In genomic region chr19:3307175-3307949, GRCm38 (mm10) we compare ENCODE assay signal across 27 mouse cellular contexts. TPM values are rescaled to one million over a fixed set of nuclear protein-coding genes. Genes with fewer than 3 reads are reported as not detected.
DNase-seq lines count a peak whose midpoint lies in the region; ATAC-seq and TF ChIP-seq lines count a peak whose summit lies in the region.
"Had no signal": no experiment of that assay in that cellular context is flagged by ENCODE, and none has a peak within 500 bp of the region (broad histone marks: within the 10 kb centered on the region; RNA-seq: fewer than 3 reads in every experiment).

No protein-coding gene starts in this region.

- H3K27me3 ChIP-seq in hindbrain, embryonic 13.5 days = peaks cover 13% of the 10 kb centered on the region; the same call in 1 of the 2 replicates
- no peaks in the 10 kb centered on the region for H3K27me3 ChIP-seq in hindbrain, embryonic 10.5 days (ENCODE audit: insufficient read depth, poor library complexity, severe bottlenecking)
- no peaks in the 10 kb centered on the region for H3K27me3 ChIP-seq in neural tube, embryonic 11.5 days (ENCODE audit: control insufficient read depth, insufficient read depth, low read length)
- H3K27me3 ChIP-seq in neural tube, embryonic 15.5 days (replicated peaks) = peaks cover 8% of the 10 kb centered on the region
- no peaks in the 10 kb centered on the region for H3K27me3 ChIP-seq in intestine, postnatal 0 days (replicated peaks; ENCODE audit: control insufficient read depth, insufficient read depth, low read length)
- H3K27me3 ChIP-seq: embryonic facial prominence, embryonic 12.5 days; neural tube, embryonic 12.5 days had no signal

- no peak overlapping the region for H3K4me2 ChIP-seq in hindbrain, embryonic 13.5 days
- H3K4me2 ChIP-seq in neural tube, embryonic 11.5 days (ENCODE audit: low read depth) = no peak overlapping the region
- H3K4me2 ChIP-seq in neural tube, embryonic 15.5 days = no peak overlapping the region
- H3K4me2 ChIP-seq in intestine, postnatal 0 days (replicated peaks; ENCODE audit: low read depth) = no peak overlapping the region; the same call in 1 of the 2 replicates
- H3K4me2 ChIP-seq: embryonic facial prominence, embryonic 12.5 days; liver, embryonic 15.5 days; midbrain, embryonic 12.5 days; neural tube, embryonic 12.5 days had no signal

- WGBS in hindbrain, embryonic 13.5 days = 60% methylated on average over 16 of the region's 16 CpGs
- WGBS in hindbrain, embryonic 10.5 days = 60% methylated on average over 16 of the region's 16 CpGs
- 67% methylated on average over 16 of the region's 16 CpGs for WGBS in neural tube, embryonic 11.5 days
- WGBS in neural tube, embryonic 15.5 days = 67% methylated on average over 16 of the region's 16 CpGs
- 48% methylated on average over 16 of the region's 16 CpGs for WGBS in intestine, postnatal 0 days

- H3K9me3 ChIP-seq in hindbrain, embryonic 13.5 days = no peaks in the 10 kb centered on the region
- H3K9me3 ChIP-seq in hindbrain, embryonic 10.5 days = no peaks in the 10 kb centered on the region
- H3K9me3 ChIP-seq in neural tube, embryonic 11.5 days (ENCODE audit: control insufficient read depth, low read length) = no peaks in the 10 kb centered on the region
- H3K9me3 ChIP-seq in neural tube, embryonic 15.5 days (replicated peaks) = no peaks in the 10 kb centered on the region
- H3K9me3 ChIP-seq in intestine, postnatal 0 days (ENCODE audit: control insufficient read depth) = no peaks in the 10 kb centered on the region
- H3K9me3 ChIP-seq: embryonic facial prominence, embryonic 12.5 days; liver, embryonic 15.5 days; midbrain, embryonic 12.5 days; neural tube, embryonic 12.5 days had no signal

- no peak overlapping the region for H3K4me3 ChIP-seq in hindbrain, embryonic 13.5 days
- H3K4me3 ChIP-seq in hindbrain, embryonic 10.5 days = no peak overlapping the region
- H3K4me3 ChIP-seq in neural tube, embryonic 11.5 days (ENCODE audit: low read depth, low read length) = no peak overlapping the region
- H3K4me3 ChIP-seq in neural tube, embryonic 15.5 days (replicated peaks) = no peak overlapping the region
- no peak overlapping the region for H3K4me3 ChIP-seq in intestine, postnatal 0 days (ENCODE audit: low read depth, low read length)
- H3K4me3 ChIP-seq: embryonic facial prominence, embryonic 12.5 days; heart, adult 2 months; liver, embryonic 15.5 days; midbrain, embryonic 12.5 days; neural tube, embryonic 12.5 days had no signal

- no peaks in the 10 kb centered on the region for H3K36me3 ChIP-seq in hindbrain, embryonic 13.5 days
- H3K36me3 ChIP-seq in hindbrain, embryonic 10.5 days = no peaks in the 10 kb centered on the region
- H3K36me3 ChIP-seq in neural tube, embryonic 11.5 days (ENCODE audit: control insufficient read depth, insufficient read depth, low read length) = no peaks in the 10 kb centered on the region
- no peaks in the 10 kb centered on the region for H3K36me3 ChIP-seq in neural tube, embryonic 15.5 days
- H3K36me3 ChIP-seq in intestine, postnatal 0 days (ENCODE audit: control insufficient read depth, insufficient read depth) = no peaks in the 10 kb centered on the region
- H3K36me3 ChIP-seq: embryonic facial prominence, embryonic 12.5 days; liver, embryonic 15.5 days; midbrain, embryonic 12.5 days; neural tube, embryonic 12.5 days had no signal

- H3K4me1 ChIP-seq in hindbrain, embryonic 13.5 days (replicated peaks) = no peaks in the 10 kb centered on the region
- no peaks in the 10 kb centered on the region for H3K4me1 ChIP-seq in hindbrain, embryonic 10.5 days (replicated peaks)
- no peaks in the 10 kb centered on the region for H3K4me1 ChIP-seq in neural tube, embryonic 11.5 days (ENCODE audit: control insufficient read depth, insufficient read depth, low read length)
- no peaks in the 10 kb centered on the region for H3K4me1 ChIP-seq in neural tube, embryonic 15.5 days
- no peaks in the 10 kb centered on the region for H3K4me1 ChIP-seq in intestine, postnatal 0 days (replicated peaks; ENCODE audit: control insufficient read depth, insufficient read depth, low read length)
- H3K4me1 ChIP-seq: embryonic facial prominence, embryonic 12.5 days; liver, embryonic 15.5 days; midbrain, embryonic 12.5 days; neural tube, embryonic 12.5 days had no signal

- peak overlapping the region; percentile 13; the same call in 1 of the 2 replicates for H3K9ac ChIP-seq in hindbrain, embryonic 13.5 days
- H3K9ac ChIP-seq in neural tube, embryonic 11.5 days (ENCODE audit: low read length) = 0 out of 2 replicates have a peak overlapping the region, but pooled peaks have one; percentile 3
- no peak overlapping the region for H3K9ac ChIP-seq in neural tube, embryonic 15.5 days (replicated peaks)
- H3K9ac ChIP-seq in intestine, postnatal 0 days (ENCODE audit: low read depth, low read length) = no peak overlapping the region
- H3K9ac ChIP-seq: embryonic facial prominence, embryonic 12.5 days; forebrain, postnatal 0 days; liver, embryonic 15.5 days; midbrain, embryonic 12.5 days; neural tube, embryonic 12.5 days had no signal

- H3K27ac ChIP-seq in hindbrain, embryonic 13.5 days = no peak overlapping the region
- no peak overlapping the region for H3K27ac ChIP-seq in hindbrain, embryonic 10.5 days
- no peak overlapping the region for H3K27ac ChIP-seq in neural tube, embryonic 11.5 days (ENCODE audit: low read depth, low read length)
- no peak overlapping the region for H3K27ac ChIP-seq in neural tube, embryonic 15.5 days (replicated peaks)
- peak overlapping the region; percentile 17; the same call in 1 of the 2 replicates for H3K27ac ChIP-seq in intestine, postnatal 0 days (ENCODE audit: low read depth, low read length)
- H3K27ac ChIP-seq: embryonic facial prominence, embryonic 12.5 days; heart, adult 2 months; hindbrain, postnatal 0 days; liver, embryonic 15.5 days; midbrain, embryonic 12.5 days; neural tube, embryonic 12.5 days had no signal

- 0 out of 2 replicates have a peak, but pooled peaks have one; percentile 1 for TF ChIP-seq CTCF in intestine, postnatal 0 days (IDR thresholded peaks at IDR 0.05; ENCODE audit: low read depth)

- DNase-seq in hindbrain, embryonic 10.5 days (ENCODE audit: low spot score) = no peak
- DNase-seq in neural tube, embryonic 11.5 days (ENCODE audit: low spot score) = no peak
- no peak for DNase-seq in right cerebral cortex, postnatal 10 days (ENCODE audit: low spot score in 2 of 2)
- DNase-seq in left cerebral cortex, adult 9 months (ENCODE audit: low spot score in 2 of 2) = no peak
- DNase-seq: adrenal gland, adult 8-10 months; cerebellum, adult 2 months; cerebellum, postnatal 25 days; forebrain, postnatal 0 days; gastrocnemius, postnatal 14 days; heart, adult 2 months; heart, postnatal 36 days; kidney, adult 8-10 months; kidney, postnatal 25 days; layer of hippocampus, postnatal 36 days; liver; right cerebral cortex, adult 18-20 months; thymus, postnatal 14 days had no signal

- ATAC-seq in hindbrain, embryonic 13.5 days (ENCODE audit: low FRiP score) = 0 out of 2 replicates have a peak, but pooled peaks have one; percentile 39
- ATAC-seq in neural tube, embryonic 11.5 days (ENCODE audit: insufficient read depth, low FRiP score, low TSS enrichment) = no peak
- no peak for ATAC-seq in neural tube, embryonic 15.5 days (ENCODE audit: low FRiP score)
- peak; percentile 79 for ATAC-seq in intestine, postnatal 0 days
- ATAC-seq: activated CD4-positive, CD25-positive, alpha-beta regulatory T cell, adult 4 months; CD4-positive, CD25-positive, alpha-beta regulatory T cell, adult 4 months; forebrain, postnatal 0 days; hindbrain, postnatal 0 days had no signal

RNA-seq across cellular contexts. Expression of gene Cpt1a, which starts 14.8 kb away (rescaled TPM):
- polyA plus RNA-seq in hindbrain, embryonic 13.5 days (2015; fragmentation: Nextera tagmentation; extraction: Ambion mirVana) = 16.1 and 17.2 TPM in 2 replicates
- 3.6 and 5.6 TPM in 2 replicates for polyA plus RNA-seq in hindbrain, embryonic 10.5 days (2016; fragmentation: Nextera tagmentation; extraction: Ambion mirVana)
- 6.6 and 8.0 TPM in 2 replicates for polyA plus RNA-seq in neural tube, embryonic 11.5 days (2014; fragmentation: Nextera tagmentation; extraction: Ambion mirVana)
- 14.7 and 21.6 TPM in 2 replicates for polyA plus RNA-seq in neural tube, embryonic 15.5 days (2015; fragmentation: Nextera tagmentation; extraction: Ambion mirVana)
- 104 and 105 TPM in 2 replicates for polyA plus RNA-seq in intestine, postnatal 0 days (2015; fragmentation: Nextera tagmentation; extraction: Ambion mirVana)

RNA-seq across cellular contexts. Expression of gene Ighmbp2, which starts 24.5 kb away (rescaled TPM):
- polyA plus RNA-seq in hindbrain, embryonic 13.5 days (2015; fragmentation: Nextera tagmentation; extraction: Ambion mirVana) = 10.5 and 12.1 TPM in 2 replicates
- polyA plus RNA-seq in hindbrain, embryonic 10.5 days (2016; fragmentation: Nextera tagmentation; extraction: Ambion mirVana) = 10.9 and 11.2 TPM in 2 replicates
- polyA plus RNA-seq in neural tube, embryonic 11.5 days (2014; fragmentation: Nextera tagmentation; extraction: Ambion mirVana) = 7.7 and 8.0 TPM in 2 replicates
- polyA plus RNA-seq in neural tube, embryonic 15.5 days (2015; fragmentation: Nextera tagmentation; extraction: Ambion mirVana) = 10.6 and 10.7 TPM in 2 replicates
- polyA plus RNA-seq in intestine, postnatal 0 days (2015; fragmentation: Nextera tagmentation; extraction: Ambion mirVana) = 3.2 and 3.7 TPM in 2 replicates

RNA-seq across cellular contexts. Expression of gene Mrpl21, which starts 24.7 kb away (rescaled TPM):
- polyA plus RNA-seq in hindbrain, embryonic 13.5 days (2015; fragmentation: Nextera tagmentation; extraction: Ambion mirVana) = 104 and 107 TPM in 2 replicates
- polyA plus RNA-seq in hindbrain, embryonic 10.5 days (2016; fragmentation: Nextera tagmentation; extraction: Ambion mirVana) = 126 and 128 TPM in 2 replicates
- 121 and 122 TPM in 2 replicates for polyA plus RNA-seq in neural tube, embryonic 11.5 days (2014; fragmentation: Nextera tagmentation; extraction: Ambion mirVana)
- polyA plus RNA-seq in neural tube, embryonic 15.5 days (2015; fragmentation: Nextera tagmentation; extraction: Ambion mirVana) = 103 and 105 TPM in 2 replicates
- polyA plus RNA-seq in intestine, postnatal 0 days (2015; fragmentation: Nextera tagmentation; extraction: Ambion mirVana) = 69.1 and 75.1 TPM in 2 replicates

Comparison
In these comparisons a context has a peak if more than half of its experiments do, and no peak if none do; other contexts are left out.
1. H3K9ac ChIP-seq: peak in hindbrain, embryonic 13.5 days (single experiment) and neural tube, embryonic 11.5 days (single experiment); none in neural tube, embryonic 15.5 days (single experiment) and intestine, postnatal 0 days (single experiment).
2. ATAC-seq: peak in hindbrain, embryonic 13.5 days (single experiment) and intestine, postnatal 0 days (single experiment); none in neural tube, embryonic 11.5 days (single experiment) and neural tube, embryonic 15.5 days (single experiment).